Mouse (Mus musculus) liver (tissue): ENCODE results near the gene Gm2696.

Source experiments
- DNase-seq: peaks from one replicate; pipeline ENCODE4 v3.0.0-alpha.2; 2020; ENCODE audit warnings: mixed read lengths

The Gm2696 gene

DNA sequence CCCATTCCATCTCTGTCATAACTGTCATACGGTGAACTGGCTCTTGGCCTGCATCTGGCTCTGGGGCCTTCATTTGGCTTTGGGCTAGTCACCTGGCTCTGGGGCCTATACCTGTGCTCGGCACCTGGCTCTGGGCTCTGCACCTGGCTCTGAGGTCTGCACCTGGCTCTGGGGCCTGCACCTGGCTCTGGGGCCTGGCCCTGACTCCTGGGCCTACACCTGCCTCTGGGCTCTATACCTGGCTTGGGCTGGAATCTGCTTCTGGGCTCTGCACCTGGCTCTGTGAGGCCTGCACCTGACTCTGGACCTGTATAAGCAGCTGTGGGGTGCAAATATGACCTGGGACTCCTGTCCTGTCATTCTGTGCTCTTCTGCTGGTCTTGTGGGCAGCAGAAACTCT, 33.1 kb downstream of the Gm2696 start:
- no peak for DNase-seq

DNA sequence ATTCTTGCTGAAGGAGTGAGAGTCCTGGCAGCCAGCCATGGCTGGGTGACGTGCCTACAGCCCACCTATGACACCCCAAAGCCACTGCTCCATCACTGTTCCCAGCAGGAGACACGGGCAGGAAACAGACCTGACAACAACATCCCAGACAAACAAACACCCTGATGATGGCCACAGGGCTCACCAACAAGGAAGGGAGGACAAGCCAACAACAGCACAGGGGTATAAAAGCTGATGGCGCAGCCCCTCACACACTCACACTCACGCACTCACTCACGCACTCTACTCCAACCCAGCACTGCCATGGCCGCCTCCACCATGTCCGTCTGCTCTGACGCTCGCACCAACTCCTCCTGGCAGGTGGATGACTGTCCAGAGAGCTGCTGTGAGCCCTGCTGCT, 38.1 kb downstream of the Gm2696 start, which contains the start of gene Gm10318:
Gm10318 (plus strand) TSS at position 301 of the 400 bp plus-strand sequence.
- no peak for DNase-seq

DNA sequence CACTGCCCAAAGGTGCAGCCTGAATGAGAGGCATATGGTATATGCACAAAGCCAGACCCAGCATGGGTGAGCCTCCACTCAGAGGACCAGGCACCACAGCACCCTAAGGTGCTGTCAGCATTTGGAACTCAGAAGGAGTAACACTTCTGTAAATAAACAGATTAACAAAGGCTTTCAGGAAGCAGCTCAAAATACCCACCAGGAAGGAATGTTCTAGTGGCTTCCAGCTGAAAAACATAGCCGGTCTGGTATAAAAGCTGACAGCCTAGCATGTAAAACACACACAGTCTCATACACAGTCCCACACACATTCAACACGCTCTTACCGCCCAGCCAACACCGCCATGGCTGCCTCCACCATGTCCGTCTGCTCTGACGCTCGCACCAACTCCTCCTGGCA, 47.2 kb downstream of the Gm2696 start, which contains the start of gene Gm3285:
Gm3285 (plus strand) TSS at position 301 of the 400 bp plus-strand sequence.
- no peak for DNase-seq

- DNase-seq, result peak; percentile 55
Measured at GRCm38 (mm10) chr10:77864067-77864761, 49.7 kb downstream of the Gm2696 start.

DNA sequence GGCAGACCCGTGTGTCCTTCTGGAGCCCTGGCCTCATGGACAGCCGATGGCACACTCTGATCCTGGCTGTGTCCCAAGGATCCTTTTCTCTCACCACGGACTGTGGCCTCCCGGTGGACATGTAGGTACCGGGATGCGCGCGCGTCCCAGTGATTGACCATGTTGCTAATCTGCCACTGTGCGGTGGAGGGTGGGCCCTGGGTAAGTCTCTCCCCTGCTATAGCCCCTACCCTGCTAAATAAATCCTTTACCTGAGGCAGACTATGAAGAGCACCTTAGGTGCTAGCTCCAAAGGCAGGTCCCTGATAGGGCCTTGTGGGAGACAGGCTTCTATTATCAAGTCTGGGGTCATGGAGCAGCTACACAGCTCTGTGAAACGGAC, 50.3 kb downstream of the Gm2696 start:
- DNase-seq, result no peak

DNA sequence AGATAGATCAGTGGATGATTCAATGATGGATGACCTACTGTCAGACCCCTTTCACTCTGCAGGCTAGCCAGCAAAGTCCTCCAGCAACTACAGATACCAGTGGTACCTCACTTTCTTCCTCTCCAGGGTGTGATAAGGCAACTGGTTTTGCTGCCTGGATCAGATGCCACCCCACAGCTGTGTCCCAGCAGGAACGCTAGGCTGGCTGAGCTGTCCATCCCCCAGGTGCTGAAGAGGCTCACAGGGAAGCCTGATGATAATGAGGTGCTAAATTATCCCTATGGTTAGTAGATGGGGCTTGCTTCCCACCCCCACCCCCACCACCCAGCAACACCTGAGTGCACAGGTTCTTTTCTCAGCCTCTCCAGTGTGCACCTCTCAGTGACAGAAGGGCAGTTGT, 53.1 kb downstream of the Gm2696 start:
- DNase-seq, result no peak

- no peak for DNase-seq
Measured at GRCm38 (mm10) chr10:77869651-77870050, 55.2 kb downstream of the Gm2696 start.

GRCm38 (mm10) chr10:77878985-77879384, 64.5 kb downstream of the Gm2696 start:
- peak; percentile 12 for DNase-seq

GRCm38 (mm10) chr10:77880305-77880704, 65.8 kb downstream of the Gm2696 start:
- DNase-seq, result no peak

GRCm38 (mm10) chr10:77882553-77882952, 68.1 kb downstream of the Gm2696 start:
- no peak for DNase-seq
